Mouse (Mus musculus) adrenal gland, postnatal 4 days (tissue): ENCODE measurements around the gene Gk5. TPM values are rescaled to one million over a fixed set of nuclear protein-coding genes. Genes with fewer than 3 reads are reported as not detected.
"Not testable (repeated sequence)": the region's sequence is repeated elsewhere in the genome, so short reads cannot be mapped to it uniquely, and the experiment has no call there.

ENCODE experiments used
- DNase-seq, 2 experiments: peaks; one replicate each; pipeline ENCODE4 v3.0.0; 2021 to 2022; ENCODE audit warnings: low spot score in 2 of 2, mixed read lengths in 2 of 2
- long read RNA-seq, 2 experiments: library from polyadenylated mRNA; stranded (forward); transcript quantifications; one replicate each; pipeline ENCODE4 v2.0.0; 2021
- total RNA-seq, 2 experiments: library from RNA; stranded (reverse); gene quantifications; 2 replicates each; pipeline ENCODE4 v1.2.3; 2021

The Gk5 gene
- total RNA-seq = 10 to 100 TPM; 18.5 to 18.7 TPM
- long read RNA-seq, experiment 1, partial matches to known transcripts = 0 of 1 reads
- long read RNA-seq, experiment 1, other reads (novel, unspliced or antisense) = 0 of 1 reads
- long read RNA-seq, experiment 2, partial matches to known transcripts = 3 of 8 reads
- long read RNA-seq, experiment 2, other reads (novel, unspliced or antisense) = 1 of 8 reads

- peak; percentile 97 to 98 for DNase-seq
These were observed at the start of gene Gk5 for GRCm38 (mm10) chr9:96118861-96119772. TSS of gene Gk5 (plus strand) at chr9:96119362.

GRCm38 (mm10) chr9:96078752-96079315 lies 40.3 kb upstream of the Gk5 start:
- no peak for DNase-seq

GRCm38 (mm10) chr9:96085293-96085692 lies 33.9 kb upstream of the Gk5 start:
- DNase-seq = no peak

- DNase-seq = no peak
These were observed 31.5 kb upstream of the Gk5 start for GRCm38 (mm10) chr9:96087671-96088070.

- not testable (repeated sequence) for DNase-seq
These were observed 30.7 kb upstream of the Gk5 start for GRCm38 (mm10) chr9:96088456-96088855.

GRCm38 (mm10) chr9:96092637-96093036 lies 26.5 kb upstream of the Gk5 start:
- DNase-seq = not testable (repeated sequence)

GRCm38 (mm10) chr9:96093221-96093620 lies 25.9 kb upstream of the Gk5 start:
- no peak for DNase-seq

GRCm38 (mm10) chr9:96094341-96094740 lies 24.8 kb upstream of the Gk5 start:
- DNase-seq = no peak

- no peak for DNase-seq
These were observed 24.0 kb upstream of the Gk5 start for GRCm38 (mm10) chr9:96095192-96095591.

- DNase-seq = no peak
These were observed 16.3 kb upstream of the Gk5 start for GRCm38 (mm10) chr9:96102846-96103245.

GRCm38 (mm10) chr9:96112879-96113361 lies 6.2 kb upstream of the Gk5 start:
- DNase-seq = no peak

GRCm38 (mm10) chr9:96116801-96117200 lies 2.4 kb upstream of the Gk5 start:
- DNase-seq = no peak

- no peak for DNase-seq
These were observed 946 bp upstream of the Gk5 start for GRCm38 (mm10) chr9:96118216-96118615.

GRCm38 (mm10) chr9:96127972-96128371 lies 8.8 kb downstream of the Gk5 start:
- no peak for DNase-seq

GRCm38 (mm10) chr9:96132956-96133603 lies 13.9 kb downstream of the Gk5 start:
- no peak for DNase-seq

GRCm38 (mm10) chr9:96134470-96134869 lies 15.3 kb downstream of the Gk5 start:
- DNase-seq = no peak

GRCm38 (mm10) chr9:96134916-96135315 lies 15.8 kb downstream of the Gk5 start:
- DNase-seq = peak in 1 of 2 experiments; percentile 13

- no peak for DNase-seq
These were observed 16.3 kb downstream of the Gk5 start for GRCm38 (mm10) chr9:96135461-96135860.

- no peak for DNase-seq
These were observed 19.8 kb downstream of the Gk5 start for GRCm38 (mm10) chr9:96138958-96139357.

- DNase-seq = no peak
These were observed 20.7 kb downstream of the Gk5 start for GRCm38 (mm10) chr9:96139876-96140275.

- DNase-seq = no peak
These were observed 21.8 kb downstream of the Gk5 start for GRCm38 (mm10) chr9:96140931-96141330.
